Mouse (Mus musculus) brain, embryonic 14.5 days (tissue): ENCODE data around the gene Dcdc2b.

Experiments used
- CTCF ChIP-seq: fragments of 200-500 bp; IDR thresholded peaks from 2 replicates; pipeline ENCODE4 v1.5.1; 2012; ENCODE audit warnings: inconsistent platforms, mild to moderate bottlenecking, moderate library complexity, borderline replicate concordance; ENCODE audit not compliant: insufficient read depth, insufficient read length; ENCODE audit errors: extremely low read depth
- POLR2A ChIP-seq: fragments of 200-500 bp; IDR thresholded peaks from 2 replicates; pipeline ENCODE4 v1.6.1; 2012; ENCODE audit warnings: mild to moderate bottlenecking, inconsistent platforms, borderline replicate concordance; ENCODE audit not compliant: poor library complexity, insufficient read depth, insufficient read length, severe bottlenecking; ENCODE audit errors: extremely low read depth

DNA sequence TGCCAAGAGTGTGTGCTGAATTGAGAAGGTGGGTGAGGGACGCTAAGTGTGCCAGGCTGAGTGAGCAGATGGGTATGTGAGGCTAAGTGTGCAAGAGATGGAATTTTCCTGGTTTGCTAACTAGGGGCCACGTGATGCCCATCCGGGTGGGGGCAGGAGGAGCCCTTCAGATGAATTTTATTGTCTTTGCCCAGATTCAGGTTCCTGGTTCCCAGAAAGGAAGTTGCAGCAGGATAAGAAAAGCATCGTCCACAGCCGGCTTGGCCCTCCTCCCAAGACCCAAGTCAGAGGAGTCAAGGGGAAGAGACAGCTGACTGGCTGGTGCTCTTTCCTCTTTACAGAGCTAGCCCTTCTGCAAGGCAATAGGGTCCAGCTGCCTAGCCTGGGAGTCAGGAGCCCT lies 35.6 kb downstream of the Dcdc2b start, which contains the start of gene Fam167b:
- TF ChIP-seq POLR2A: no peak
- TF ChIP-seq CTCF: no peak
